Mouse (Mus musculus): ENCODE measurements around the gene Rufy4.

DNA sequence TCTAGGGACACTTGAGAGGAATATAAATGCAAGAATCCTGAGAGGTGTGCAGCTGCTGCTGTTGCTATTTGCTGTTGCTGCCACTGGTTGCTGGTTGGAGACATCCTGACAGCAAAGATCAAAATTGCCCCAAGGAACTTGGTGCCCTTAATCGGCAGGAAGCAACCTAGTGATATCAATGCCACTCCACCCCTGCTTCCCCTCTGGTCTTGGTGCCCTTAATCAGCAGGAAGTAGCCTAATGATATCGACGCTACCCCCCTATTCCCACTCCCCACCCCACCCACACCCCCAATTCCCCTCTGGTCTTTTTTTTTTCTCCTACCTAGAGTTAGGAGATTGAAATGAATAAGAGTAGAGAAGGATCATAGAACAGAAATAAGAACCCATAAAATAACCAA is 47.4 kb downstream of the Rufy4 start:
- TF ChIP-seq POLR2A (IDR thresholded peaks at IDR 0.05; ENCODE audit: low read depth, low read length) (no peak), POLR2AphosphoS2 (IDR thresholded peaks at IDR 0.05; ENCODE audit: low read depth, low read length) (no peak), CTCF (conservative IDR thresholded peaks at IDR 0.05 in 1 of 2, IDR thresholded peaks at IDR 0.05 in 1 of 2; ENCODE audit: low read depth in 2 of 2, low read length in 2 of 2) (no peak), ZNF384 (IDR thresholded peaks at IDR 0.05; ENCODE audit: low read depth, low read length) (no peak)

All from CH12.LX (cell line).